Mouse (Mus musculus): ENCODE results near the gene Tnfsf12.

DNA sequence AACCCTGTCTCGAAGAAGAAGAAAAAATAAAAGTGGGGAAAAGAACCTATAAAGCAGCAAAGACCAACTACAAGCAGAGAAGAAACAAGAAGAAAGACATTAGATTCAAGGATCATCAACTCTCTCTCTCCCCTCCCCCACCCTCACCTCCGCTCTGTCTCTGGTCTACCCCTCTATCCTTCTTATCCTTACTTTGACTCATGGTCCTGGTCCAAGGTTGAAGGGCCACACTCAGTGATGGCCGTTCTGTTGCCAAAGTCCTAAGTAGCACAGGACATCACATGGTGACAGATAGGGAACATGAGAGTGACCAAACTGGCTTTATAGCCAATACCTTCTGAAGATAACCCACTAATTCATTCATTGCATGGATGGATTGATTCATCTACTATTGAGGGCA is 1.7 kb upstream of the Tnfsf12 start:
- TF ChIP-seq POLR2A (IDR thresholded peaks at IDR 0.05; ENCODE audit: control insufficient read depth, extremely low read depth, insufficient read depth, low read length, poor library complexity) (no peak), CTCF (IDR thresholded peaks at IDR 0.05; ENCODE audit: borderline replicate concordance, control insufficient read depth, extremely low read depth, insufficient read depth, low read length, poor library complexity) (no peak)
